In the genomic region with DNA sequence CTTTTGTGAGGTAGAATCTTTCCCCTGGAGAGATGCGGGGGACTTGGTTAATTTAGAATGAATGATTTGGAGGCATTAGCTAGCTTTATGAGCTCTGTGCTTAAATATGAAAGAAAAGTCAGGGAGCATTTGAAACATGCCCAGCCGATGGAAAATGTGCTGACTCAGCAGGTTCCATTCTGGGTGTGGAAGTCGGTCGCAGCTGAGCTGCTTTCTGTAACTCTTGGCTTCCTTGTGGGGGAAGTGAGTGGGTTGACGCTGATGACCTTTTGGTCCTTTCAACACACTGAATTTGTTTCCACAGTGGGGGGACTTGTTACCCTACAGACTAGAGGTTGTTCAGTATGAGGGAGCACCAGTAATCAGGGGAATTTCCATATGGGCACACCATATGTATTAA, we compare ENCODE assay signal across 15 mouse cellular contexts. TPM values are rescaled to one million over a fixed set of nuclear protein-coding genes. Genes with fewer than 3 reads are reported as not detected.
DNase-seq lines count a peak whose midpoint lies in the region.
"Had no signal": no experiment of that assay in that cellular context is flagged by ENCODE, and none has a peak within 500 bp of the region (broad histone marks: within the 10 kb centered on the region; RNA-seq: fewer than 3 reads in every experiment).

No protein-coding gene starts in this region.

- intact Hi-C loops in left cerebral cortex, postnatal 14 days (cut with DNase I): no loop called here

- peaks cover 33% of the 10 kb centered on the region for H3K36me3 ChIP-seq in megakaryocyte, embryonic 14.5 days (replicated peaks; ENCODE audit: low read length)
- H3K36me3 ChIP-seq: embryonic facial prominence, embryonic 15.5 days; limb, embryonic 13.5 days had no signal

- no peaks in the 10 kb centered on the region for H3K9me3 ChIP-seq in megakaryocyte, embryonic 14.5 days
- H3K9me3 ChIP-seq: embryonic facial prominence, embryonic 15.5 days; limb, embryonic 13.5 days had no signal

- peaks cover 93% of the 10 kb centered on the region for H3K4me1 ChIP-seq in megakaryocyte, embryonic 14.5 days
- H3K4me1 ChIP-seq: embryonic facial prominence, embryonic 15.5 days; limb, embryonic 13.5 days had no signal

- peak overlapping the region; percentile 72 for H3K4me3 ChIP-seq in megakaryocyte, embryonic 14.5 days (replicated peaks)
- H3K4me3 ChIP-seq: embryonic facial prominence, embryonic 15.5 days; limb, embryonic 13.5 days had no signal

- DNase-seq in kidney, postnatal 10 days: peak; percentile 31
- no peak for DNase-seq in kidney, adult 9 months
- peak; percentile 80 for DNase-seq in CD4-positive, CD25-positive, alpha-beta regulatory T cell, adult 2 months (ENCODE audit: low read depth, low spot score)
- DNase-seq in brain, adult 2 months (ENCODE audit: low read depth, low spot score): peak; percentile 31
- no peak for DNase-seq in right cerebral cortex, postnatal 36 days (ENCODE audit: low spot score in 2 of 2)
- no peak for DNase-seq in left cerebral cortex, postnatal 14 days (ENCODE audit: low spot score in 2 of 2)
- DNase-seq: cerebellum, adult 8-10 months; heart, postnatal 4 days; lung, postnatal 14 days had no signal

- no peaks in the 10 kb centered on the region for H3K27me3 ChIP-seq in megakaryocyte, embryonic 14.5 days (replicated peaks)
- H3K27me3 ChIP-seq: embryonic facial prominence, embryonic 15.5 days; limb, embryonic 13.5 days had no signal

RNA-seq across cellular contexts. Expression of gene Rhoh, which starts 22.3 kb away (rescaled TPM):
- 0.70 TPM in 1 of 2 replicates, not detected in the other for polyA plus RNA-seq in megakaryocyte, embryonic 14.5 days (2012; ENCODE audit: insufficient read depth, low replicate concordance)
- under 1 TPM; 0.83 to 0.87 TPM for total RNA-seq in left cerebral cortex, postnatal 14 days (2021)

RNA-seq across cellular contexts. Expression of gene Chrna9, which starts 51.4 kb away (rescaled TPM):
- polyA plus RNA-seq in megakaryocyte, embryonic 14.5 days (2012; ENCODE audit: insufficient read depth, low replicate concordance): not detected in 2 replicates
- not detected for total RNA-seq in left cerebral cortex, postnatal 14 days (2021)
- total RNA-seq: heart, adult 18-20 months; layer of hippocampus, postnatal 10 days had no signal
- polyA plus RNA-seq: embryonic facial prominence, embryonic 15.5 days; forebrain, embryonic 16.5 days had no signal

Comparison
In these comparisons a context has a peak if more than half of its experiments do, and no peak if none do; other contexts are left out.
1. DNase-seq: peak in kidney, postnatal 10 days (single experiment), CD4-positive, CD25-positive, alpha-beta regulatory T cell, adult 2 months (single experiment) and brain, adult 2 months (single experiment); none in kidney, adult 9 months (single experiment), right cerebral cortex, postnatal 36 days (0 of 2) and left cerebral cortex, postnatal 14 days (0 of 2).